Mouse (Mus musculus): ENCODE measurements around the gene Zscan2.
A peak's percentile ranks its signal among the peaks of the same experiment; 100 is the strongest.

The Zscan2 gene

GRCm38 (mm10) chr7:80843910-80844640, 16.6 kb upstream of the Zscan2 start:
- DNase-seq (ENCODE audit: extremely low spot score): no peak

- no peak for DNase-seq (ENCODE audit: extremely low spot score)
These were observed 16.0 kb upstream of the Zscan2 start for GRCm38 (mm10) chr7:80844691-80845090.

DNA sequence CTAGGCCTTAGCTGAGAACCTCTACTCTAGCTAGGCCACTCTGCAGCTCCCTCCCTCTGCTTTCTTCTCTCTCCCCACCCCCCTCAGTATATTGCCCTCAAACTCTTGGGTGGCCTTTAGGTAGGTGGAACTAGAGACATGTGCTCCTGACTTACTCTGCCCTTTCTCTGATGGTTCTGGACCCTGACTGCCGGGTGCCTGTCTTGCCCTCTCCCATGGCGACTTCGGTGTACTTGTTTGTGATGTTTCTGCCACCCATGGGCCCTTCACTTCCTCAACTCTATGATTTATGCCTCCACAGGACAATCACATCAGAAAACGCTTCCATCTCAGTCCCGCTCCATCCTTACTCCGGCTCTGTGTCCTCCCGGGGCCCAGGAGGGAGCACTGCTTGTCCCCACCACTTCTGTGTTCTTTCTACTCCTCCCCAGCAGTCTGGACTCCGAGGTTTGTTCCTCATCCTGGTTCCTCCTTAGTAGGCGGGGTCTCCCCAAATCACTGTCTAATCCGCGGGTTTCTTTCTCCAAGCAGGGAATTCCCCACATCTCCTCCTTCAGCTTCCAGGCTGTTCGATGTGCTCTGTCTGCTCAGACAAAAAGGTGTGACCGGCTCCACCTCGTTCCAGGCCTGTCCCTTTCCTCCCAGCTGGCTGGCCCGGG, 15.0 kb upstream of the Zscan2 start:
- no peak for DNase-seq (ENCODE audit: extremely low spot score)

DNA sequence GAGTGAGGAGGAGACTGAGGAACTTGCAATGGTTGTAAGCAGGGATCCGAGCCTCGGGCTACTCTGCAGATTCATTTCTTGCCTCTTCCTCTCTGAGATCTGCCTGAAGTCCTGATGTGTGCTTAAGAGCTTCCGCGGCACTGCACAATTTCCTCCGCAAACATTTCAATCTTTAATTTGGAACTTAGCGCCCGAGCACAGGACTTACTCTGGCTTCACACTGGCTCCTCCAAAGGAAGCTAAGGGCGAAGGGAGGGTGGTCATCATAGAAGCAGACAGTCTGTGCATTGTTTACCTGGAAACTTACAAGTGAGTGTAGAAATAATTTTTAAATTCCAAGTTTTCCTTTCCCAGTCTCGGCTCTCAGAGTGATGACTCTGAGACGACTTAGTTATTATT, 14.4 kb upstream of the Zscan2 start:
- DNase-seq (ENCODE audit: extremely low spot score): no peak

GRCm38 (mm10) chr7:80846709-80847108, 14.0 kb upstream of the Zscan2 start:
- no peak for DNase-seq (ENCODE audit: extremely low spot score)

DNA sequence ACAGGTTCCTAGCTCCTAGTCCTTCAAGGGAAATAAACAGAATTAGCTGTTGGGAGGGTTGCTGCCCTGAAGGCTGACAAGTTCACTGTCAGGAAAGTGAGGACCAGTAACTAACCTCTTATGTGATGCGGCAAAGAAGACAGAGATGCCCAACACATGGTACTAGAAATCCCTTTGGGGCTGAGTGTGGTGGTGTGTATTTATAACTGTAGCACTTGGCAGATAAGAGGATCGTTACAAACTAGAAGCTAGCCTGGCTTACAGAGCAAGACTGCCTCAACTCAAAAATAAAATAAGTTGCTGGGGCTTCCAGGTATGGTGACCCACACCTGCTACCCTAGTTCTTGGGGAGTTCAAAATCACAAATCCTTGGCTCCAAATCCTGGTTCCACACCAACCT, 11.5 kb upstream of the Zscan2 start:
- DNase-seq (ENCODE audit: extremely low spot score): no peak

DNA sequence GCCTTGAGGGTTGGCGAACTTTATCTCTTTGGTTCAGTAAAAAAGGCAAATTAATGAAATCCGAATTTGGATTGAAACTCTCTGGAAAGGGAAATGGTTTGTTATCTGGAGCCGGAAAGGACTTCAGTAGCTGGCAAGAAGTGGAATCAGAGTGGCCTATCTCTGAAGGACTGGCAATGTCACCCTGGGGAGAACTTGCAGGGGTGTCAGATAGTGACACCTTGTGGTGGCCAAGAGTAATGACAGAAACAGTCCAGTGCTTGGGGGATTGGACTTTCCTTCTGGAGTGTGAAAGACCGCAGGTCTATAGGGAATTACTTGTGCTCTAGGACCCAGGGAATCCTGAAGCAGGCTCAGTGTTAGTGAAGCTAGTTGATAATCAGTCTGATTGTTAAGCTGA, 11.0 kb upstream of the Zscan2 start:
- peak; percentile 60 for DNase-seq (ENCODE audit: extremely low spot score)

DNA sequence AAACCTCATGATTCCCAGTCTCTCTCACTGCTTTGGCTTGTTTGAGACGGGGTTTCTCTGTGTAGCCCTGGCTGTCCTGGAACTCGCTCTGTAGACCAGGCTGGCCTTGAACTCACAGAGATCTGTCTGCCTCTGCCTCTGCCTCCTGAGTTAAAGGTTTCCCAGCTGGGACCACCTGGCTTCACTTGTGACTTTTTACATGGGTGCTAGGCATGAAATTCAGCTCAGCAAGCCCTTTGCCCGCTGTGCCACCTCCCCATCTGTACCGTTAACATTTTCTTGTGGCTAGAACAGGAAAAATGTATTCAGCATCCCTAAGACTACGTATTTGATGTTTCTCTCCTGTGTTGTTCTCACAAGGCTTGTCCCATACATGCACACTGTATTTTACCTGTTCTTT, 10.2 kb upstream of the Zscan2 start:
- DNase-seq (ENCODE audit: extremely low spot score): no peak

DNA sequence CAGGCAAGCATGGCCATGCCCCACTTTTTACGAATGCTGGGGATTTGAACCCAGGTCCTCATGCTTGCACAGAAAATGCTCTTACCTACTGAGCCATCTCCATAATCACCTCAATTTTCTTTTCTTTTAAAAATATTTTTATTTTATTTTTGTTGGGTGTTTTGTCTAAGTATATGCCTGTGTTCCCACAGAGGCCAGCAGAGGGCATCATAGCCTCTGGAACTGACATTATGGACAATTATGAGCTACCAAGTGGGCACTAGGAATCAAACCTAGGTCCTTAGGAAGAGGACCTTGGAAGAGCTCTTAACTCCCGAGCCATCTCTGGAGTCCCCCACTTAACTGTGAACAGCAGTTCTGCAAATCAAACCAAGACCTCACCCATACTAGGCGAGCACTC, 7.5 kb upstream of the Zscan2 start:
- no peak for DNase-seq (ENCODE audit: extremely low spot score)

DNA sequence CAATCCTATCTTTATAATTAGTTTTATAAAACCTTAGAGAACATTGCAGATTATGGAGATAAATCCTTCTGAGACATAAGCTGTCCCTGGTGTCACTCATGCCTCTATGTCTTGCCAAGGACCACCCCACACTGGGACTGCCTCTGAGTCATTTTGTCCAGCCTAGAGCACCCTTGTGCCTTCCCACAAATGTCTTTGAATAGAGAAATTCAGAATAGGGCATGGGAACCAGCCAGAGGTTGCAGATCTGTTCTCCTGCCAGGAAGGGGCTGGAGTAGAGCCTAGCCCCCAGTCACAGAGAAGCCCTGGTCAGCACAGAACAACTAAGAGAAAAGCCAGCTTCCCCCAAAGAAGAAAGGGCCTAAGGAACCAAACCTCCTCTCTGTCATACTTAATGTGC, 5.4 kb upstream of the Zscan2 start:
- no peak for DNase-seq (ENCODE audit: extremely low spot score)

GRCm38 (mm10) chr7:80857181-80857580, 3.5 kb upstream of the Zscan2 start:
- peak; percentile 76 for DNase-seq (ENCODE audit: extremely low spot score)

DNA sequence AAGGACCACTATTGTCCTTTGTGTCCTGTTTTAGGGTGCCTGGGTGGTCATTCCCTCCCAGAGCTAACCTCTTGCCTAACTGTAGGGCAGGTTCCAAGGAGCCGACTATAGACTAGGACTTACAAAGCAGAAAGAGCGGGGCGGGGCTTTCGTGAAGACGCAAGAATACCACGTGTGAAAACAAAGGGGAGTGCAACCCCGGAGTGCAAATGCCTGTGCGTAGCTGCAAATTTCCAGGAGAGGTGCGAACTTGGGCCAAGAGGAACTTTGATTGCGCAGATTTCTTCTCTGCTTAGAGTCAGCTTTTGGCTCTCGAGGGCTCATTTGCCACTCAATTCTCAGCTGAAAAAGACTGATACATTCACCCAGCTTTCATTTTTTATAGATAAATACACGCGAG, 493 bp upstream of the Zscan2 start:
- DNase-seq (ENCODE audit: extremely low spot score): peak; percentile 67

GRCm38 (mm10) chr7:80862475-80862874, 1.8 kb downstream of the Zscan2 start:
- no peak for DNase-seq (ENCODE audit: extremely low spot score)

- no peak for DNase-seq (ENCODE audit: extremely low spot score)
These were observed 2.8 kb downstream of the Zscan2 start for GRCm38 (mm10) chr7:80863520-80863919.

DNA sequence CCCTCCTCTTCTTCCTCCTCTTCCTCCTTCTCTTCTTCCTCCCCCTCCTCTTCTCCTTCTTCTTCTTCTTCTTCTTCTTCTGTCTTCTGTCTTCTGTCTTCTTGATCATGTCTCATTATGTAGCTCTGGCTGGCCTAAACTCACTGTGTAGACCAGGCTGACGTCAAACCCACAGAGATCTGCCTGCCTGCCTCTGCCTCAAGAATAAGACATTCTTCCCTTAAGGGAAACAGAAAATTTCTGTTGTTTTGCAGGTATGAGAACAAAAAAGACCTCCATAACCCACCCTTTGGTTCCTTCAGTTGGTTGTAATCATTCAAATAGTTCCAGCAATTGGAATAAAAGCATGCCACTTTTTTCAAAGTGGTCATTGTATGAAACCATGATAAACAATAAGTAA, 3.4 kb downstream of the Zscan2 start:
- no peak for DNase-seq (ENCODE audit: extremely low spot score)

DNA sequence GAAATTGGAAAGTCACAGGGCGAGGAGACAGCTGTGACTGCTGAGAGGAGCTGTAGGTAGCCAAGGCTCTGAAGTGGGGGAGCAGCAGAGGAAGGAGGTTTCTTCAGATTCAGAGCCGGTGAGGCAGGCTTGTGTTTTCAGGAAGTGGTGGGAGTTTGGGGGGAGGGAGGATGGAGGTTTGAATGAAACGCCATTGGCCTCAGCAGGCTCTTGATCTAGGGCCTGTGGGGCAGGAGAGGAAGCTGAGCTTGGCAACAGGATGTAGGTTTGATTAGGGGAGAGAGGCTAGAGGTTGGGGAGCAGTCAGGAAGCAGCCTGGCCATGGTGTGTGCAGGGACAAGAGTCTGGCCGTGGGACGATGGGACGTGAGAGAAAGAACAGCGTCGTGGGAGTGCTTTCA, 4.1 kb downstream of the Zscan2 start:
- DNase-seq (ENCODE audit: extremely low spot score): no peak

DNA sequence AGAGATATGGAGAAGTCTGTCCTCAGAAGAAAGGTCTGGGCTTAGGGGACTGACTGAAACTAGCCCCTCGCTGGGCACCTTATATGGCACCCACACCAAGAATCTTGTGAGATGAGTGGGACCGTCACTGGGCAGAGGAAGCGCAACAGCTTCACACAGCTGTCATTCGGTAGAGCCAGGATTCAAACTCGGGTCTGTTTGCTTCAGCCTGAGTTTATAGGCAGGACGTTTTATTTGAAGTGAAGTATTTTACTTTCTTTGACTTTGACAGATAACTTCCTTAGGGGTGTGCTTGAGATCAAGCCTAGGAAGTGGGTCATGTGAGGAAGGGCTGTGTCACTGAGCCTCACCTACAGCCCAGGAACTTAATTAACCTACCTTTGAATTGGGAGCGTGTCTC, 4.8 kb downstream of the Zscan2 start:
- no peak for DNase-seq (ENCODE audit: extremely low spot score)

DNA sequence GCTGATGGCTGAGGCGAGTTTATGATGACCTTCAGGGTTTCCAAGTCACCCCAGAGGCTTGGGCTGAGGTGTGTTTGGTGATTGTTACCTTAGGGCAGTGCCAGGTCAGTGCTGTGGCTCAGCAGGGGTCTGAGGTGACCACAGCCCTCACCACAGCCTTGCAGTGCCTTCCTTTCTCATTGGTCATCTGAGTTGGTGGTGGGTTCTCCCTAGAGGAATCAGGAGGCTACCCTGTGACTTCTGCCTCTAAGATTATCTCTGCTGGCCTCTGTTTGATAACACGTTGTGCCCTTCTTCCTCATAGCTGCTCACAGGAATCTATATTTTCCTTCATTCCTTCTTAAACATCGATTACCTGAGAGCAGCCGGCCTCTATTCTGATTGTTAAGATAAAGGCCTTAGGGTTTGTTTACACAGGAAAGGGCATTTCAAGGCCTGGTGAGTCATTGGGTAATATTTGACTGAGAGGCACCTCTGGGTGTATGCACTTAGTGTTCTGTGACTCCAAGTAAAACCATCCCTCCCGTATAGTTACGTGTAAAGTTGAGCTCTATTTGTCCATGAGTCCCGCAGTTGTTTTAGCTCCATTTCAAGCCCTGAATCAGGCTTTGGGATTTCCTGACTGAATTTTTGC, 5.9 kb downstream of the Zscan2 start:
- no peak for DNase-seq (ENCODE audit: extremely low spot score)

- no peak for DNase-seq (ENCODE audit: extremely low spot score)
These were observed 8.0 kb downstream of the Zscan2 start for GRCm38 (mm10) chr7:80868686-80869085.

- DNase-seq (ENCODE audit: extremely low spot score): no peak
These were observed 12.3 kb downstream of the Zscan2 start for GRCm38 (mm10) chr7:80873038-80873437.

DNA sequence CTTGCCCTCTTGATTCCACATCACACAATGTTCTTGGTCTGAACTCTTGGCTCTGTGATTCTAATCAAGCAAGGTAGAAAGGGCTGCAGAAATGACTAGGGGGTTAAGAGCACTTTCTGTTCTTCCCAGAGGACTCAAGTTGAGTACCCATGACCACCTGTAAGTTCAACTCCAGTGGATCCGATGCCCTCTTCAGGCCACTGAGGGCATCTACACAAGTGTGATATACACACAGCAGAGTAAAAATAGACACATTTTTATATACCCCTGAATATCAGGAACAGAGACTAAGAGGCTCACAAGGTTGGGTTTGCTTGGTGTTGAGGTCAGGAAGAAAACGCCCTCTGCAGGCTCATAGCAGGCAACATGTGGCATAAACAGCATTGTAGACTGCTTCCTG, 12.9 kb downstream of the Zscan2 start:
- DNase-seq (ENCODE audit: extremely low spot score): no peak

GRCm38 (mm10) chr7:80875727-80876126, 15.0 kb downstream of the Zscan2 start:
- DNase-seq (ENCODE audit: extremely low spot score): no peak

DNA sequence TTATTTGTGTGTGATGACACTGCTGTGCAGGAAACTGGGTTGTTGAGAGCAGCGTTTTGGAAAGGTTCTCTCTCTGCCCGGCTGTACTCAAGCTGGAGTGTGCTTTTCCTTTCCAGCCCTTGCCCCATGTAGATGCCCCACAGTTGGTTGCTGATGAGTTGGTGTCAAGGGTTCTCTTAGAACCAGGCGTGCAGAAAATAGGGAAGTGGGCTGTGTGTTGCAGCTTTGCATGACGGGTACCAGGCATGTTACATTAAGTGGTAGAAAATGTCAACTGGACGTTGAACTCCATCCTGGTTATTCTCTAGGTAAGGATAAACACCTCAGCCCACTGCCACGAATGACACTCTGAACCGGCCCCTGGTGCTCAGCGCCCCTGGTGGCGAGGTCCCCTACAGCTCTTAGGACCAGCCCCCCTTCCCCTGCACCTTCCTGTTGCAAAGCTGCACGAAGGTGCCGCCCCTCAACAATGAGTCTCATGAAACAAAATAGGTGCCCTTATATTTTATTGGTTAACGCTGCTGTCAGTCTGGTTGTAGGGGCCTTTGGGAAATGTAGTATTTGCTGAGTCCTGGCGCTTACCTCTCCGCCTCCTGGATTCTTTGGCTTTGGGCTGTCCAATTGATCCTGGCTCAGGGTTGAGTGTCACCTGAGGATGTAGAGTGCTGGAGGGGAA, 22.2 kb downstream of the Zscan2 start:
- peak; percentile 51 for DNase-seq (ENCODE audit: extremely low spot score)
